Mouse (Mus musculus) thymus, adult 18-20 months (tissue): ENCODE data around the gene Gm9821.

Source experiments
- DNase-seq, 2 experiments: peaks; one replicate each; pipeline ENCODE4 v3.0.0; 2022; ENCODE audit warnings: mixed read lengths in 2 of 2

The Gm9821 gene

GRCm38 (mm10) chr2:91945483-91945882 lies at the start of gene Gm9821:
Gene Gm9821 (plus strand): TSS chr2:91945703.
- no peak for DNase-seq

- no peak for DNase-seq
Observed at GRCm38 (mm10) chr2:91897968-91898367, 47.5 kb upstream of the Gm9821 start.

- DNase-seq, result no peak
Observed at GRCm38 (mm10) chr2:91899141-91899540, 46.4 kb upstream of the Gm9821 start.

- DNase-seq, result no peak
Observed at GRCm38 (mm10) chr2:91900431-91900830, 45.1 kb upstream of the Gm9821 start.

GRCm38 (mm10) chr2:91902336-91902735 lies 43.2 kb upstream of the Gm9821 start:
- no peak for DNase-seq

GRCm38 (mm10) chr2:91903171-91903925 lies 42.2 kb upstream of the Gm9821 start:
- no peak for DNase-seq

- DNase-seq, result no peak
Observed at GRCm38 (mm10) chr2:91904618-91905307, 40.7 kb upstream of the Gm9821 start.

DNA sequence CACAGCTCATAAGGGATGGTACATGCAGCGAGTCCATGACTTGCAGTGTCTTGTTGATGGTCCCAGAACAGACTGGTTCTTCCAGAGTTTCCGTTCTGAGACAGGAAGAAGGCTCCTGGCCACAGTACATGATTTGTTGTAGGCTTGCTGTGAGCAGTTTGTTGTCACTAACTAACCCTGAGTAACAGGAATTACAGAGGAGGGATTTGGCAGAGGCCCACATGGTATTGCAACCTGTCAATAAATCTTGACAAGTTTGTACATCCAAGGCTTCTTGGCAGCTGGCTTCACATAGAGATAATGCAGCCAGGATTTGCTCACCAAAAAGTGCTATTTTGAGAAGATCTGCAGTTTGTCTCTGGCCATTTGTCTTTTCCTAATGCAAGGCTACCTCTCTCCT lies 39.4 kb upstream of the Gm9821 start:
- DNase-seq, result no peak

DNA sequence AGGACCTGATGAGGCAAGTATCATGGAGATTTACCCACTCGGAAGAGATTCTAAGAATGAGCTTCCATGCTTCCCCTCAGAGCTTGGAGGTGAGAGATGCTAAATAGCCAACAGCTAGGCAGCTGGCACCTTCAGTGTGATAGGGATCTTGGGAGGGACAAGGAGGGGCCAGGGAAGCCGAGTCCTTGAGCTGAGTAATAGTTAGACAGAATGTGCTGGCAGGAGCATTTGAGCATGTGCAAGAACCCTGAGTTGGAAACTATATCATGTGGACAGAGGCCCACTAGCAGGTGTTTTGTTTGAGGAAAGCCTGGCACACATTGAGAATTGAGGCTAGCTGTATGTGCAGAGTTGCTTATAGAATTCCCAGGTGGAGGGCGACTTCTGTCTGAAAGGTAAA lies 32.9 kb upstream of the Gm9821 start:
- no peak for DNase-seq

DNA sequence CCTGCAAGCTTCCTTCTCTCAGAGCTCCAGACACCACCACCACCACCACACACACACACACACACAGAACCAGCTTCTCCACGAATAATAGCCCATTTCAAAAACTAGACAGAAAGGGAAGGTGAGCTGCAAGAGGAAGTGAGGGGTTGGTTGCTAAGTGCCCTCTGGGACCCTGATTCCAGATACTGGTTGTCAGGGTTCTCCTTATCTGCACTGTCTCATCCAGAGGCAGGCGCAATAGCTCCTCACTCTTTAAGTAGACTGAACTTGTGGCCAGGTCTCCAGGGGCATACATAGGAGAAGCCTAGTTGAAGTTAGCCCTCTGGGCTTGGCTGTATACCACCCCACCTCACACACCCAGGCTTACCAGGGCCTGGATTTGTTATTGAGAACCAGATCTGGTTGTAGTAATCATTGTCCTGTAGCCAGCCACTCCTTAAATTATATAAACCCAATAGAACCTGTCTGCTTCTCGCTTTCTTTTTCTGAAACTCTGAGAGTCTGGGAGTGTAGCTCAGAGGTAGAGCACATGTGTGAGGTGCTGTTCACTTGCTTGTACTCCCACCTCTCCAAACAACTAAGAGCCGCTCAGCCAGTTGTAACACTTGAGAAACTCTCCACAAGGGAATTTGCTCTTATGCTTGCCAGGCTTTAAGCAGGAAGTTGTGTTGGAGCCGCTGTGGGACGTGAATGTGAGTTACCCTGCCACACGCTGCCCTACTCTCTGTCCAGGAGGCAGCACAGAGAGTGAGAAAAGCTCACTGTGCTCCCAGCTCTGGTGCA lies 32.0 kb upstream of the Gm9821 start:
- DNase-seq, result no peak

DNA sequence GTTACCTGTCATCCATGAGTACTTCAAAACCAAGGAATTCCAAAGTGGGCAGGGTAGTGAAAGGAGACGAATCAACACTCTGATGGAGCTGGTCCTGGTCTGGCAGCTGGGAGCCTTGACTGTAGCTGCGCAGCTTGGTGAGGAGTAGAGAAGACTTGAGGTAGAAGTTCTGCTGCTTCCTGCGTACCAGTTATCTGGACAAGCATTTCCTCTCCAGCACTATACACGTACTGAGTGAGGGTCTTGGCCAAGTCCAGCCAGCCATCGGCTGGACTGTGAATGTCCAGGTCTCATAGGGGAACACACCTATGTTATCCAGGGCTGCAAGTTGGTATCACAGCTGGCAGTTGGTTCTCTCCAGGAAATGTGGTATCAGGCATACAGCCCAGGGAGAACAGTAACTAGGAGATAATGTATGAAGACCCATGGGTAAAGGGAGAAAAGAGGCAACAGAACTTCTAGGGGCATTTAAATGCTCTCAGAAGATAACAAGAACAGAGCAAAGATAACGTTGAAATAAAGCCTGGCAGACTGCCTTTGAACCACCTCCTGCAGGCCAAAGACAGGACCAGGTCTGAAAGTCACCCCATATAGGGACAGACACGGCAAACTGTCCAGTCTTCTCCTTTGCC lies 29.0 kb upstream of the Gm9821 start:
- DNase-seq, result no peak

DNA sequence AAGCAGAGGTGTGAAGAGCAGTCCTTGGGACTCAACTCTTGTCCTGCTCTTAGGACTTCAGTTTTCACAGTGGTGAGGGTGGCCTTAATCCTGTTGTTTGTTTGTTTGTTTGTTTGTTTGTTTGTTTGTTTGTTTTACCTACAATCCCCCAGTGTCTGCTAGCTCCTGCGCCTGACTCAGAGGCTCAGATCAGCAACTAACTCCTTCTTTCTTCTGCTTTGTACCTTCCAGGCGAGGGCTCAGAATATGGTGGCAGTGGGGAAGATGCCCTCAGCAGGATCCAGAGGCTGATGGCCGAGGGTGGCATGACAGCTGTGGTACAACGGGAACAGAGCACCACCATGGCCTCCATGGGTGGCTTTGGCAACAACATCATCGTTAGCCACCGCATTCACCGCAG lies 28.4 kb upstream of the Gm9821 start:
- DNase-seq, result no peak

GRCm38 (mm10) chr2:91920130-91920529 lies 25.4 kb upstream of the Gm9821 start:
- no peak for DNase-seq

DNA sequence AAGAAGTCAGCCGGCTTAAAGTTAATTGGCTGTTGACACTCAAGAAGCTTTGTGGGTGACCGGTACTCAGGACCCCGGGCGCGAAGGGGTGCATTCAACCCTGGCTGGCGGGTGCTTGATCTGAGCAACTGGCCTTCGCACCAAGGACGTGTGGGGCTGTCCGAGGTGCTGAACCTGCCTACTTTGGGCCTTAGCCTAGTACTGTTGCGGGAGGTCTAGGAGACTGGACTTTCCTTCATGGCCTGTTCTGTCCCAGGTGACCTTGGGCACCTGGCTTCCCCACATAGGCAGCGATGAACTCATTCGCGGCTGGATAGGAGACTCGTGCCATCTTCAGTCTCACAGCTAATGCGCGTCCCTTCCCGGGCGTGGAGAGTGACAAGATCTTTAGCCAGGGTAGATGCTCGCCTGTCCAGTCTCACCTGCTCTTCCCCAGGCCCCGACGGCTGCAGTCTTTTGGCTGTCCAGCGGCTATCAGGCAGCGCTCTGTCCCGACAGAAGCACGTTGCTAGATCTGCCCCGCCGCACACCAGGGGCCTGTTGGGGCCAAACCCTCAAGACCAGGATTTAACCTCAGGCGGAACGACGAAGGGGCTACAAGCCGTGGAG lies 24.2 kb upstream of the Gm9821 start:
- no peak for DNase-seq

- DNase-seq, result peak in 1 of 2 experiments; percentile 54
Observed at GRCm38 (mm10) chr2:91921790-91922570, 23.5 kb upstream of the Gm9821 start.

DNA sequence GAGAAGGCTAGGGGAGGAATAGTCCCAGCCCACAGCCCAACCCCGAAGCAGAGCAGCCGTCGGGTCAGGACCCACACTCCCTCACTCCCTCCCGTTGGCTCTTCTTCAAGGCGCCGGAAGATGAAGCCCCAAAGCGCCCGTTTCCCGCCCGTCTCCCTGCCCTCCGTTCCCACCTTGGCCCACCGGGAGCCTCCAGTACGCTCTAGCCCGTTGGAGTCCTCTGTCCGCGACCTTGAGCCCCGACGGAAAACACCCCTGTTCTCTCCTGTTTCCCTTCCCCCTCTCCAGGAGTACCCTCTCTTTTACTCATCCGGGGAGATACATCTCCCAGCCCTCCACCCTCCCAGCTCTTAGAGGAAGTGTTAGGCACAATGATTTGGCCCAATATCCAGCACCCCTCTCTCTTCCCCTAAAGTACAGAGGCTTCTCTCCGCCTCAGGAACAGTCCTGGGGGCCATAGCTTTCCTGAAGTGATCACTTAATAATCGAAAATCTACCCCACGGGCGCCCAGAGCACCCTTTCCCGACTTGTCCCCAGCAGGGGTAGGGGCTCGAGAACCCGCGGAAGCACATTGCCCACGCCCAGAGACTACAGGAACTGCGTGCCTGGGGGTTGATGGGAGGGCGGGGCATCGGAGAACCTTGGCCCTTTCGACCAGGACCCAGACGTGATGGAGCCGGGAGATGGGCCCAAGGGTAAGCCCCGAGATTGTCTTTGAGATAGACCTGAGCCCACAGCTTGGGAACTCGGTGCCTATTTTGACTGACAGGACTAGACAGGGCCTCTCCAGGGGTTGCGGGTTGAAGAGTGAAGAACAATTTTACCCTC lies 22.7 kb upstream of the Gm9821 start:
- DNase-seq, result no peak

- no peak for DNase-seq
Observed at GRCm38 (mm10) chr2:91923415-91924337, 21.8 kb upstream of the Gm9821 start.

- no peak for DNase-seq
Observed at GRCm38 (mm10) chr2:91924726-91925125, 20.8 kb upstream of the Gm9821 start.

- no peak for DNase-seq
Observed at GRCm38 (mm10) chr2:91925442-91925841, 20.1 kb upstream of the Gm9821 start.

DNA sequence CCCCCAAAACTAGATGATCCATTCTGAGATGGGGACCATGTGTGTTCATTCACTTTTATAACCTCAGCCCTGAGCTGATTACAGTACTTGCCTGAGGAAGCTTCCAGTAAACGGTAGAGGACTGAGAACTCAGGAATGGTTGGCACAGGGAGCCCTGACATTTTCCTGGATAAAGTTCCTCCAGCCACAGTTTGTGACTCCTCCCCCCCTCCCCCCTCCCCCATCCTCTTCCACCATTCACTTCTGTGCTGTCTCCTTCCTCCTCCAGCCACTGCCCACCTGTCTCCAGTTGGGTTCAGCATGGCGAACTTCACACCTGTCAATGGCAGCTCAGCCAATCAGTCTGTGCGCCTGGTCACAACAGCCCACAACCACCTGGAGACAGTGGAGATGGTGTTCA lies 18.6 kb upstream of the Gm9821 start, which contains the start of gene Chrm4:
Gene Chrm4 (plus strand): TSS at position 301 of the 400 bp plus-strand sequence.
- DNase-seq, result no peak
